Mouse (Mus musculus): ENCODE results near the gene Slc48a1.

The Slc48a1 gene

GRCm38 (mm10) chr15:97778311-97779098, at the start of gene Slc48a1:
TSS of gene Slc48a1 (plus strand) at chr15:97778520.
- no peak for DNase-seq (ENCODE audit: low read depth, low spot score)

- no peak for DNase-seq (ENCODE audit: low read depth, low spot score)
These were observed 49.5 kb upstream of the Slc48a1 start for GRCm38 (mm10) chr15:97728804-97729203.

- no peak for DNase-seq (ENCODE audit: low read depth, low spot score)
These were observed 48.0 kb upstream of the Slc48a1 start for GRCm38 (mm10) chr15:97730365-97730764.

GRCm38 (mm10) chr15:97731111-97731510, 47.2 kb upstream of the Slc48a1 start, which contains the start of gene Endou:
TSS of gene Endou (minus strand) at chr15:97731339.
- no peak for DNase-seq (ENCODE audit: low read depth, low spot score)

- no peak for DNase-seq (ENCODE audit: low read depth, low spot score)
These were observed 46.3 kb upstream of the Slc48a1 start for GRCm38 (mm10) chr15:97731988-97732387.

- no peak for DNase-seq (ENCODE audit: low read depth, low spot score)
These were observed 39.4 kb upstream of the Slc48a1 start for GRCm38 (mm10) chr15:97738923-97739322.

- DNase-seq (ENCODE audit: low read depth, low spot score) = no peak
These were observed 38.0 kb upstream of the Slc48a1 start for GRCm38 (mm10) chr15:97740283-97740732.

GRCm38 (mm10) chr15:97741662-97742061, 36.7 kb upstream of the Slc48a1 start:
- DNase-seq (ENCODE audit: low read depth, low spot score) = no peak

- DNase-seq (ENCODE audit: low read depth, low spot score) = no peak
These were observed 36.2 kb upstream of the Slc48a1 start for GRCm38 (mm10) chr15:97742074-97742473.

- no peak for DNase-seq (ENCODE audit: low read depth, low spot score)
These were observed 35.7 kb upstream of the Slc48a1 start for GRCm38 (mm10) chr15:97742600-97742999.

GRCm38 (mm10) chr15:97743210-97743609, 35.1 kb upstream of the Slc48a1 start:
- DNase-seq (ENCODE audit: low read depth, low spot score) = no peak

GRCm38 (mm10) chr15:97743961-97744525, 34.3 kb upstream of the Slc48a1 start:
- no peak for DNase-seq (ENCODE audit: low read depth, low spot score)

GRCm38 (mm10) chr15:97744930-97745329, 33.4 kb upstream of the Slc48a1 start:
- DNase-seq (ENCODE audit: low read depth, low spot score) = no peak

GRCm38 (mm10) chr15:97745331-97745730, 33.0 kb upstream of the Slc48a1 start:
- no peak for DNase-seq (ENCODE audit: low read depth, low spot score)

- no peak for DNase-seq (ENCODE audit: low read depth, low spot score)
These were observed 32.0 kb upstream of the Slc48a1 start for GRCm38 (mm10) chr15:97746278-97746677.

GRCm38 (mm10) chr15:97746748-97747147, 31.6 kb upstream of the Slc48a1 start:
- DNase-seq (ENCODE audit: low read depth, low spot score) = no peak

- DNase-seq (ENCODE audit: low read depth, low spot score) = no peak
These were observed 30.8 kb upstream of the Slc48a1 start for GRCm38 (mm10) chr15:97747486-97747885.

- no peak for DNase-seq (ENCODE audit: low read depth, low spot score)
These were observed 30.0 kb upstream of the Slc48a1 start for GRCm38 (mm10) chr15:97748309-97748708.

- no peak for DNase-seq (ENCODE audit: low read depth, low spot score)
These were observed 29.4 kb upstream of the Slc48a1 start for GRCm38 (mm10) chr15:97748964-97749363.

GRCm38 (mm10) chr15:97749397-97749796, 28.9 kb upstream of the Slc48a1 start:
- DNase-seq (ENCODE audit: low read depth, low spot score) = no peak

GRCm38 (mm10) chr15:97749841-97750240, 28.5 kb upstream of the Slc48a1 start:
- no peak for DNase-seq (ENCODE audit: low read depth, low spot score)

- no peak for DNase-seq (ENCODE audit: low read depth, low spot score)
These were observed 27.6 kb upstream of the Slc48a1 start for GRCm38 (mm10) chr15:97750697-97751096.

GRCm38 (mm10) chr15:97751676-97752075, 26.6 kb upstream of the Slc48a1 start:
- DNase-seq (ENCODE audit: low read depth, low spot score) = no peak

All from retina, adult 2 months (tissue).